Comparison of ENCODE assay signal across 18 mouse cellular contexts in genomic region chr11:9213580-9213979, GRCm38 (mm10). TPM values are rescaled to one million over a fixed set of nuclear protein-coding genes. Genes with fewer than 3 reads are reported as not detected.
DNase-seq lines count a peak whose midpoint lies in the region; ATAC-seq and TF ChIP-seq lines count a peak whose summit lies in the region.
"Had no signal": no experiment of that assay in that cellular context is flagged by ENCODE, and none has a peak within 500 bp of the region (broad histone marks: within the 10 kb centered on the region; RNA-seq: fewer than 3 reads in every experiment).

No protein-coding gene starts in this region.

- H3K9ac ChIP-seq in forebrain, embryonic 16.5 days (replicated peaks; ENCODE audit: low read depth, low read length) = no peak overlapping the region
- H3K9ac ChIP-seq in forebrain, embryonic 13.5 days = no peak overlapping the region
- H3K9ac ChIP-seq: heart, embryonic 15.5 days had no signal

- no peak overlapping the region for H3K4me2 ChIP-seq in forebrain, embryonic 16.5 days (ENCODE audit: low read length)
- H3K4me2 ChIP-seq in forebrain, embryonic 13.5 days = no peak overlapping the region
- H3K4me2 ChIP-seq: heart, embryonic 15.5 days; midbrain, embryonic 11.5 days had no signal

- no peak for TF ChIP-seq CTCF in left cerebral cortex, adult 2 months (IDR thresholded peaks at IDR 0.05)

- H3K27ac ChIP-seq in forebrain, embryonic 16.5 days (ENCODE audit: low read length) = no peak overlapping the region
- no peak overlapping the region for H3K27ac ChIP-seq in forebrain, embryonic 13.5 days
- H3K27ac ChIP-seq in left cerebral cortex, adult 2 months = no peak overlapping the region
- H3K27ac ChIP-seq: heart, adult 2 months; heart, embryonic 15.5 days had no signal

- ATAC-seq in forebrain, embryonic 16.5 days = peak; percentile 50; the same call in 1 of the 2 replicates
- no peak for ATAC-seq in forebrain, embryonic 13.5 days
- ATAC-seq: inflammation-experienced regulatory T-cells, adult 6 months had no signal

- H3K27me3 ChIP-seq in forebrain, embryonic 16.5 days (replicated peaks; ENCODE audit: control insufficient read depth, insufficient read depth, low read length) = no peaks in the 10 kb centered on the region
- no peaks in the 10 kb centered on the region for H3K27me3 ChIP-seq in forebrain, embryonic 13.5 days
- H3K27me3 ChIP-seq: heart, embryonic 15.5 days had no signal

- no peaks in the 10 kb centered on the region for H3K9me3 ChIP-seq in forebrain, embryonic 16.5 days (ENCODE audit: control insufficient read depth, low read length)
- H3K9me3 ChIP-seq in forebrain, embryonic 13.5 days (replicated peaks) = no peaks in the 10 kb centered on the region
- H3K9me3 ChIP-seq: heart, embryonic 15.5 days had no signal

- DNase-seq in left cerebral cortex, postnatal 4 days = peak; percentile 17
- no peak for DNase-seq in left cerebral cortex, adult 2 months (ENCODE audit: extremely low spot score in 1 of 2, low spot score in 2 of 2)
- peak; percentile 35 for DNase-seq in cerebellum, adult 11 months
- DNase-seq in cerebellum, postnatal 10 days = peak; percentile 85 to 90
- no peak for DNase-seq in gastrocnemius, postnatal 36 days
- DNase-seq in adrenal gland, adult 18-20 months (ENCODE audit: low spot score in 2 of 2) = no peak
- DNase-seq: adrenal gland, postnatal 10 days; gastrocnemius, postnatal 10 days; heart, adult 2 months; lung, adult 18-20 months; lung, postnatal 36 days; thymus, adult 18-20 months had no signal

- no peaks in the 10 kb centered on the region for H3K36me3 ChIP-seq in forebrain, embryonic 16.5 days (ENCODE audit: control insufficient read depth, insufficient read depth)
- no peaks in the 10 kb centered on the region for H3K36me3 ChIP-seq in forebrain, embryonic 13.5 days (ENCODE audit: poor library complexity, severe bottlenecking)
- H3K36me3 ChIP-seq: heart, embryonic 15.5 days had no signal

- H3K4me3 ChIP-seq in forebrain, embryonic 16.5 days (replicated peaks; ENCODE audit: low read length) = no peak overlapping the region
- H3K4me3 ChIP-seq in forebrain, embryonic 13.5 days = no peak overlapping the region
- H3K4me3 ChIP-seq in left cerebral cortex, adult 2 months = no peak overlapping the region
- H3K4me3 ChIP-seq: heart, adult 2 months; heart, embryonic 15.5 days had no signal

- WGBS in forebrain, embryonic 16.5 days = 88% methylated on average over 9 of the region's 9 CpGs
- WGBS in forebrain, embryonic 13.5 days = 90% methylated on average over 9 of the region's 9 CpGs

- intact Hi-C loops in left cerebral cortex, postnatal 4 days (cut with DNase I) = no loop called here
- intact Hi-C loops in left cerebral cortex, adult 2 months (cut with DNase I) = no loop called here
- intact Hi-C loops in gastrocnemius, postnatal 36 days (cut with DNase I) = no loop called here

- H3K4me1 ChIP-seq in forebrain, embryonic 16.5 days (replicated peaks; ENCODE audit: control insufficient read depth, insufficient read depth, low read length) = no peaks in the 10 kb centered on the region
- H3K4me1 ChIP-seq in forebrain, embryonic 13.5 days = no peaks in the 10 kb centered on the region
- H3K4me1 ChIP-seq: heart, embryonic 15.5 days had no signal

RNA-seq across cellular contexts. Expression of gene Abca13, which starts 21.8 kb away (rescaled TPM):
- polyA plus RNA-seq in forebrain, embryonic 16.5 days (2015; fragmentation: Nextera tagmentation; extraction: Ambion mirVana) = 0.04 TPM in 1 of 2 replicates, not detected in the other
- polyA plus RNA-seq in forebrain, embryonic 13.5 days (2015; fragmentation: Nextera tagmentation; extraction: Ambion mirVana) = 0.01 and 0.14 TPM in 2 replicates
- under 1 TPM; 0.10 to 0.30 TPM for total RNA-seq in left cerebral cortex, postnatal 4 days (2021)
- under 1 TPM; 0.05 to 0.07 TPM for total RNA-seq in left cerebral cortex, adult 2 months (2021)
- total RNA-seq in gastrocnemius, postnatal 36 days (2021) = not detected
- under 1 TPM; 0.07 to 0.10 TPM for total RNA-seq in adrenal gland, adult 18-20 months (2021)
- total RNA-seq: heart, adult 2 months; liver, adult 2 months had no signal
- polyA plus RNA-seq: inflammation-experienced regulatory T-cells, adult 6 months; liver, adult 2 months had no signal

Comparison
In these comparisons a context has a peak if more than half of its experiments do, and no peak if none do; other contexts are left out.
1. DNase-seq: peak in left cerebral cortex, postnatal 4 days (single experiment), cerebellum, adult 11 months (single experiment) and cerebellum, postnatal 10 days (2 of 2); none in left cerebral cortex, adult 2 months (0 of 2), gastrocnemius, postnatal 36 days (0 of 2) and adrenal gland, adult 18-20 months (0 of 2).